Mouse (Mus musculus) ES-E14 (cell line): ENCODE data around the gene Tepp.

Experiments
- HCFC1 ChIP-seq: IDR thresholded peaks from 2 replicates; pipeline ENCODE4 v1.6.1; 2012; ENCODE audit warnings: low read length, inconsistent platforms, borderline replicate concordance; ENCODE audit not compliant: insufficient read depth
- ZNF384 ChIP-seq: IDR thresholded peaks from 2 replicates; pipeline ENCODE4 v1.6.1; 2012; ENCODE audit warnings: low read depth, low read length, inconsistent platforms

GRCm38 (mm10) chr8:95358550-95359411 is 48.4 kb downstream of the Tepp start:
- TF ChIP-seq HCFC1 = no peak
- no peak for TF ChIP-seq ZNF384
